Mouse (Mus musculus): ENCODE results near the gene Tmeff1. TPM values are rescaled to one million over a fixed set of nuclear protein-coding genes. Genes with fewer than 3 reads are reported as not detected.

Gene Tmeff1
- 15.9 and 17.8 TPM in 2 replicates for polyA plus RNA-seq (2021; fragmentation: Nextera tagmentation)
- long read RNA-seq, experiment 1, transcript Tmeff1-203 (10 exons, 1,426 nt), result major isoform, 6 of 41 reads
- long read RNA-seq, experiment 1, partial matches to known transcripts, result 20 of 41 reads
- long read RNA-seq, experiment 1, other reads (novel, unspliced or antisense), result 12 of 41 reads
- long read RNA-seq, experiment 2, transcript Tmeff1-203 (10 exons, 1,426 nt), result major isoform, 27 of 95 reads
- long read RNA-seq, experiment 2, transcript Tmeff1-201 (10 exons, 2,461 nt), result minor isoform, 12 of 95 reads
- long read RNA-seq, experiment 2, partial matches to known transcripts, result 25 of 95 reads
- long read RNA-seq, experiment 2, other reads (novel, unspliced or antisense), result 31 of 95 reads

DNA sequence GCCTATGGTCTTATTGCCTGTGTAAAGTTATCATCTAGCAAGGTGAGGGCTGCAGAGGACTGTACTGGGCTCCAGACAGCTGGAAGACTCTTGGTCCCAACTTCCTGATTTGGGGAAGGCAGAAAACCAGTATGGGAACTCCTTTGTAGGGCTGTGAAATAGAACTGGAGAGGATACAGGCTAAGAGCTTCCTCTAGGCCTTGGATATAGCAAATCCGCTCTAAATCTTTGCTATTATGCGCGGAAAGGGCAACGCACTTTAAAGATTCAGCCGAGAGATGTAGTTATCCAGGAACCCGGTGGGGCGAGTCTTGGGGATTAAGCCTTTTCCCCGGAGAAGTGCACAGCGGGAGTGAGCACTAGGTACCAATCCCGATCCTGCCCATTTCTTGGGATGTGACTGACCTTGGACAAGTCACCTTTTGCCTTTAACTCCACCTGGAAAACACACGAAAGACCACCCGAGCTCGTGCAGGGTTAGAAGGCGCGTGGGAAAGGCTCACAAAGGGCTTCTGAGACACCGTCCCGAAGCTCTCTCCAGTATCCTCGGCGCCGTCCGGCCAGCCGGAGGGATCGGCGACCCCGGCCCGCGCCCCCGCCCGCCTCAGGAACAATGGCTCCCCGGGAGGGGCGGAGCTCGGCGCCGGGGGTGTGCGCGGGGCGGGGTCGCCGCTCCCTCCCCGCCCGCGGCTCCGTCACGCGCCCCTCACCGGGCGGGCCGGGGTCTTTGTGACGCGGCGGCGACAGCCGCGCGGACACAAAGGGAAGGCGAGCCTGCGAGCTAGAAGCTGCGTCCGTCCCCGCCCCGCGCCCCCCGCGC lies at the start of gene Tmeff1:
Gene Tmeff1, plus strand, starts transcription at position 754 of the 820 bp plus-strand sequence.

DNA sequence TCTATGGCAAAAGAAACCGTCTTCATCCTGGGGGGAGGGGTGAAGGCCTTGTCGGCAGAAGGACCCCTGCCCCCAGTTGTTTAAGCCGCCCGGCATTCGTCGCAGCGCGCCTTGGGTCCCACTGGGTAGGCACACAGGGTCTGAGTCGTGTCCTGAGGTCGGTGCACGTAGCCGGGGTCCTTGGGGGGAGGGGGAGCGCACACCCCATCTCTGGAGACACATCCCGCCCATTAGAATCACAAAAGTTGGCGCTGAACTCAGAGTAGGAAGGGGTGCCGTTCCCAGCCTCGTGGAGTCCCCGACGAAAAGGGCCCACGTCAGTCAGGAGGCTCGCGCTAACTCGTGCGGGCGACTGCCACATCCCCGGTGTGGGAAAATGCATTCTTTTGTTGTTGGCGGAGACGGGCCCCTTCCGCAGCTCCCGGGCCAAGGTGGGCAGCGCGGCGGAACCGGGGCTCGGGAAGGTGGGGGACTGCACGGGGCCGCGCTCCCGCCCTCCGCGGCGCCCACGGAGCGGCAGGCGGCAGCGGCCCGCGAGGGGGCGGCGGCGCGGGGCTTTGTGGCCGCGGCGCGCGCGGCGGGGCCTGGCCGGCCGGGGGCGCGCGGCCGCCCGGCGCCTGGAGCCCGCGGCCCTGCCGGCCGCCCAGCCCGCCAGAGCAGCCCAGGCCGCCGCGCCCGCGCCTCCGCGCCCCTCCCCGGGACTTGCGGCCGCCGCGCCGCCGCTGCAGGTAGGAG lies 45.0 kb upstream of the Tmeff1 start, which contains the start of gene Msantd3:
Gene Msantd3, plus strand, starts transcription at position 95 of the 735 bp plus-strand sequence.

DNA sequence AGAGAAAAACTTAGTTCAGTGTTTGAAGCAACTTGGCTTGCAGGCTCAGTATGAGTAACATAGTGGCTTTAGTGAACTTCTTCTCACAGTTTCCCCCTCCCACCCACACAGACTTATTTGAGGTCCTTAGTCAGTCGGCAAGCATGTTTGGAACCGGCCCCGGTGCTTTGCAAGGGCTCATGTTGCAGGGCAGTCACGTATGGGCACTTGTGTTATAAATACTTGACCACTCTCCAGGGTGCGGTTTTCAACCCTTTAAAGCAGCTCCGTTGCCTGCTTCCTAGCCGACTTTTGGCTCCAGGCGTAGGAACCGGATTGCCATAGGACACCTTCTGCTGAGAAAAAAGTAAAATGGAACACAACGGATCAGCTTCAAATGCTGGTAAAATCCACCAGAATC lies 78.3 kb downstream of the Tmeff1 start, which contains the start of gene Cavin4:
Gene Cavin4, plus strand, starts transcription at position 244 of the 400 bp plus-strand sequence.

Other genes with a start within 250 kb of the Tmeff1 start
- gene Tex10, start 111.7 kb upstream of the Tmeff1 start, polyA plus RNA-seq (2021; fragmentation: Nextera tagmentation), result 11.0 and 12.7 TPM in 2 replicates
- 8.6 and 8.9 TPM in 2 replicates for gene Msantd3, start 45.2 kb upstream of the Tmeff1 start, polyA plus RNA-seq (2021; fragmentation: Nextera tagmentation)
- gene Cavin4, start 78.3 kb downstream of the Tmeff1 start, polyA plus RNA-seq (2021; fragmentation: Nextera tagmentation), result 0.13 and 0.15 TPM in 2 replicates

Measured in layer of hippocampus, adult 6 months (tissue).